In the genomic region with DNA sequence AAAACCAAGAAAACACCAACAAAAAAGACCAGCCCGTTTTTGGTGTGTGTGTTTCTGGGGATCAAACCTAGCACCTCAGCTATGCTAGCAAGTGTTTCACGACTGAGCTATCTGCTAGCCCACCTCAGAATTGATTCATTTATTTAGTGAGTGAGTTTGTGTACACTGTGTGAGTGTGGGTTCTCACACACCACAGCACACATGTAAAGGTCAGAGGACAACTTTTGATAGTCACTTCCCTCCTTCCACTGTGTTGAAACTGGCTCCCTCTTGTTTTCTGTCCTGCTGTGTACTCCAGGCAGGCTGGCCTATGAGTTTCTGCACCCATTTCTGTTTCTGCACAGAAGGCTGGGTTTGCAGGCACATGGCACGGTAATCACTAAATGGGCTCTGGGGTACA, we compare ENCODE assay signal across 35 mouse cellular contexts.
"Had no signal": no experiment of that assay in that cellular context is flagged by ENCODE, and none has a peak within 500 bp of the region (broad histone marks: within the 10 kb centered on the region; RNA-seq: fewer than 3 reads in every experiment).

No protein-coding gene starts in this region.

- H3K9ac ChIP-seq: heart, embryonic 12.5 days; heart, embryonic 13.5 days; heart, embryonic 15.5 days; hindbrain, embryonic 12.5 days; hindbrain, embryonic 13.5 days; hindbrain, embryonic 14.5 days; hindbrain, embryonic 15.5 days; intestine, embryonic 15.5 days; kidney, embryonic 15.5 days had no signal

- ATAC-seq: hindbrain, embryonic 16.5 days; hindbrain, postnatal 0 days; inflammation-experienced regulatory T-cells, adult 6 months; intestine, embryonic 15.5 days; intestine, embryonic 16.5 days; intestine, postnatal 0 days had no signal

- H3K27me3 ChIP-seq: heart, embryonic 12.5 days; heart, embryonic 13.5 days; heart, embryonic 15.5 days; hindbrain, embryonic 12.5 days; hindbrain, embryonic 13.5 days; hindbrain, embryonic 15.5 days; intestine, embryonic 15.5 days; kidney, embryonic 15.5 days had no signal

- H3K27ac ChIP-seq: heart, adult 2 months; heart, embryonic 10.5 days; heart, embryonic 13.5 days; heart, embryonic 15.5 days; hindbrain, embryonic 10.5 days; hindbrain, embryonic 12.5 days; hindbrain, embryonic 13.5 days; hindbrain, embryonic 14.5 days; hindbrain, embryonic 15.5 days; hindbrain, postnatal 0 days; intestine, embryonic 15.5 days; kidney, embryonic 15.5 days; kidney, postnatal 0 days; layer of hippocampus, adult 2 months had no signal

- H3K4me2 ChIP-seq: heart, embryonic 11.5 days; heart, embryonic 12.5 days; heart, embryonic 13.5 days; heart, embryonic 15.5 days; hindbrain, embryonic 12.5 days; hindbrain, embryonic 13.5 days; hindbrain, embryonic 14.5 days; hindbrain, embryonic 15.5 days; intestine, embryonic 15.5 days; kidney, embryonic 15.5 days had no signal

- H3K4me1 ChIP-seq: heart, embryonic 10.5 days; heart, embryonic 12.5 days; heart, embryonic 13.5 days; heart, embryonic 15.5 days; hindbrain, embryonic 10.5 days; hindbrain, embryonic 12.5 days; hindbrain, embryonic 13.5 days; hindbrain, embryonic 15.5 days; intestine, embryonic 15.5 days; kidney, embryonic 15.5 days had no signal

- DNase-seq: heart, adult 2 months; heart, postnatal 10 days; heart, postnatal 14 days; heart, postnatal 36 days; heart, postnatal 4 days; kidney, adult 11 months; kidney, adult 18-20 months; kidney, adult 2 months; kidney, adult 8-10 months; kidney, adult 9 months; kidney, postnatal 10 days; kidney, postnatal 14 days; kidney, postnatal 25 days; kidney, postnatal 36 days; kidney, postnatal 4 days; layer of hippocampus, adult 9-11 months had no signal

- H3K4me3 ChIP-seq: heart, adult 2 months; heart, embryonic 10.5 days; heart, embryonic 12.5 days; heart, embryonic 13.5 days; heart, embryonic 15.5 days; hindbrain, embryonic 10.5 days; hindbrain, embryonic 12.5 days; hindbrain, embryonic 13.5 days; hindbrain, embryonic 15.5 days; intestine, embryonic 15.5 days; kidney, embryonic 15.5 days; layer of hippocampus, adult 2 months had no signal

- H3K9me3 ChIP-seq: heart, embryonic 10.5 days; heart, embryonic 13.5 days; heart, embryonic 15.5 days; hindbrain, embryonic 10.5 days; hindbrain, embryonic 12.5 days; hindbrain, embryonic 13.5 days; intestine, embryonic 15.5 days; kidney, embryonic 15.5 days had no signal
